Mouse (Mus musculus) hindbrain, embryonic 12.5 days (tissue): ENCODE results near the gene Zkscan5. TPM values are rescaled to one million over a fixed set of nuclear protein-coding genes. Genes with fewer than 3 reads are reported as not detected.

Experiments
- polyA plus RNA-seq: library from polyadenylated mRNA; unstranded; fragments of >200 nt; fragmentation: Nextera tagmentation; extraction: Ambion mirVana; gene quantifications from 2 replicates; pipeline ENCODE4 v1.2.1, GENCODE M21; 2016

The Zkscan5 gene
- polyA plus RNA-seq, 1 experiment from 2014 or later: 20.2 TPM

Other genes starting within 250 kb of the Zkscan5 start
- gene Smurf1, start 238.7 kb upstream of the Zkscan5 start, polyA plus RNA-seq: 32.6 and 33.3 TPM in 2 replicates
- not detected in 2 replicates for gene Gm4871, start 171.8 kb upstream of the Zkscan5 start, polyA plus RNA-seq
- not detected in 2 replicates for gene 1700018F24Rik, start 161.6 kb upstream of the Zkscan5 start, polyA plus RNA-seq
- 191 and 201 TPM in 2 replicates for gene Arpc1a, start 120.7 kb upstream of the Zkscan5 start, polyA plus RNA-seq
- not detected in 2 replicates for gene Kpna7, start 120.5 kb upstream of the Zkscan5 start, polyA plus RNA-seq
- 95.5 and 108 TPM in 2 replicates for gene Arpc1b, start 90.3 kb upstream of the Zkscan5 start, polyA plus RNA-seq
- gene Pdap1, start 64.3 kb upstream of the Zkscan5 start, polyA plus RNA-seq: 111 and 144 TPM in 2 replicates
- gene Bud31, start 64.2 kb upstream of the Zkscan5 start, polyA plus RNA-seq: 210 and 215 TPM in 2 replicates
- 20.6 and 21.3 TPM in 2 replicates for gene Ptcd1, start 37.5 kb upstream of the Zkscan5 start, polyA plus RNA-seq
- gene Cpsf4, start 37.3 kb upstream of the Zkscan5 start, polyA plus RNA-seq: 58.1 and 58.4 TPM in 2 replicates
- gene Atp5j2, start 12.5 kb upstream of the Zkscan5 start, polyA plus RNA-seq: 476 and 529 TPM in 2 replicates
- 10.5 and 11.3 TPM in 2 replicates for gene Zkscan14, start 2.7 kb upstream of the Zkscan5 start, polyA plus RNA-seq
- 43.6 and 45.9 TPM in 2 replicates for gene Zfp655, start 27.2 kb downstream of the Zkscan5 start, polyA plus RNA-seq
- 0.38 and 0.79 TPM in 2 replicates for gene Zscan25, start 75.9 kb downstream of the Zkscan5 start, polyA plus RNA-seq
- gene Cyp3a57, start 140.7 kb downstream of the Zkscan5 start, polyA plus RNA-seq: not detected in 2 replicates